Mouse (Mus musculus) heart, adult 18-20 months (tissue): ENCODE data around the gene Stbd1. TPM values are rescaled to one million over a fixed set of nuclear protein-coding genes. Genes with fewer than 3 reads are reported as not detected.

Experiments
- DNase-seq, 2 experiments: peaks; one replicate each; pipeline ENCODE4 v3.0.0; 2021 to 2022; ENCODE audit warnings: mixed read lengths in 1 of 2
- long read RNA-seq, 2 experiments: library from polyadenylated mRNA; stranded (forward); transcript quantifications; one replicate each; pipeline ENCODE4 v2.0.0; 2021
- total RNA-seq, 2 experiments: library from RNA; stranded (reverse); gene quantifications; 2 replicates each; pipeline ENCODE4 v1.2.3; 2021

Gene Stbd1
- 1 to 10 TPM; 2.1 to 2.6 TPM for total RNA-seq
- long read RNA-seq, experiment 1, partial matches to known transcripts: 0 of 4 reads
- long read RNA-seq, experiment 1, other reads (novel, unspliced or antisense): 1 of 4 reads
- long read RNA-seq, experiment 2, partial matches to known transcripts: 0 of 1 reads
- long read RNA-seq, experiment 2, other reads (novel, unspliced or antisense): 1 of 1 reads

- DNase-seq: peak; percentile 64 to 77
These were observed at the start of gene Stbd1 for GRCm38 (mm10) chr5:92602691-92603690. TSS of gene Stbd1 (plus strand) at chr5:92603041.

- peak in 1 of 2 experiments; percentile 12 for DNase-seq
These were observed 48.9 kb upstream of the Stbd1 start for GRCm38 (mm10) chr5:92553939-92554338.

- DNase-seq: no peak
These were observed 48.4 kb upstream of the Stbd1 start for GRCm38 (mm10) chr5:92554443-92554842.

- DNase-seq: no peak
These were observed 47.8 kb upstream of the Stbd1 start, which contains the start of gene Fam47e for GRCm38 (mm10) chr5:92554891-92555511. TSS of gene Fam47e (plus strand) at chr5:92555069.

GRCm38 (mm10) chr5:92555905-92556304 lies 46.9 kb upstream of the Stbd1 start:
- no peak for DNase-seq

- no peak for DNase-seq
These were observed 45.3 kb upstream of the Stbd1 start for GRCm38 (mm10) chr5:92557508-92557907.

- DNase-seq: no peak
These were observed 42.6 kb upstream of the Stbd1 start for GRCm38 (mm10) chr5:92560201-92560600.

- no peak for DNase-seq
These were observed 40.8 kb upstream of the Stbd1 start for GRCm38 (mm10) chr5:92562002-92562401.

- DNase-seq: no peak
These were observed 31.6 kb upstream of the Stbd1 start for GRCm38 (mm10) chr5:92571232-92571631.

- no peak for DNase-seq
These were observed 23.3 kb upstream of the Stbd1 start for GRCm38 (mm10) chr5:92579559-92579958.

- no peak for DNase-seq
These were observed 16.9 kb upstream of the Stbd1 start for GRCm38 (mm10) chr5:92585932-92586331.

- no peak for DNase-seq
These were observed 7.8 kb upstream of the Stbd1 start for GRCm38 (mm10) chr5:92595026-92595425.

GRCm38 (mm10) chr5:92596865-92597264 lies 6.0 kb upstream of the Stbd1 start:
- no peak for DNase-seq

- DNase-seq: peak in 1 of 2 experiments; percentile 5
These were observed 3.8 kb upstream of the Stbd1 start for GRCm38 (mm10) chr5:92599030-92599429.

GRCm38 (mm10) chr5:92604452-92605247 lies 1.8 kb downstream of the Stbd1 start:
- peak; percentile 56 to 62 for DNase-seq

- no peak for DNase-seq
These were observed 4.8 kb downstream of the Stbd1 start for GRCm38 (mm10) chr5:92607492-92608229.

GRCm38 (mm10) chr5:92612756-92613155 lies 9.9 kb downstream of the Stbd1 start:
- DNase-seq: no peak

- no peak for DNase-seq
These were observed 19.0 kb downstream of the Stbd1 start for GRCm38 (mm10) chr5:92621883-92622282.

GRCm38 (mm10) chr5:92627896-92628295 lies 25.1 kb downstream of the Stbd1 start:
- DNase-seq: peak; percentile 12 to 14

- DNase-seq: no peak
These were observed 30.7 kb downstream of the Stbd1 start for GRCm38 (mm10) chr5:92633526-92633925.

- no peak for DNase-seq
These were observed 32.1 kb downstream of the Stbd1 start for GRCm38 (mm10) chr5:92634916-92635315.
